Mouse (Mus musculus): ENCODE results near the gene Cpsf4l. TPM values are rescaled to one million over a fixed set of nuclear protein-coding genes. Genes with fewer than 3 reads are reported as not detected.

Gene Cpsf4l
- polyA plus RNA-seq, 2 experiments = 0.02 to 0.11 TPM

GRCm38 (mm10) chr11:113654105-113654504 lies 55.7 kb downstream of the Cpsf4l start:
- WGBS (ENCODE audit: insufficient replicate concordance) = 92% methylated on average over 15 of the region's 15 CpGs
- H3K27ac ChIP-seq = no peak overlapping the region
- no peaks in the 10 kb centered on the region for H3K27me3 ChIP-seq (ENCODE audit: control insufficient read depth, insufficient read depth, low read length)
- DNase-seq (ENCODE audit: low read depth in 3 of 3, low spot score in 3 of 3) (no peak), ATAC-seq (ENCODE audit: insufficient read depth) (no peak)
- no peak overlapping the region for H3K9ac ChIP-seq (replicated peaks)
- peaks cover 16% of the 10 kb centered on the region in 2 experiments for H3K4me1 ChIP-seq (replicated peaks; ENCODE audit: control insufficient read depth in 2 of 2, insufficient read depth in 2 of 2, low read length in 1 of 2)
- H3K4me2 ChIP-seq (ENCODE audit: low read depth) = no peak overlapping the region
- no peak overlapping the region for H3K4me3 ChIP-seq (ENCODE audit: insufficient read depth in 1 of 2, low read depth in 2 of 2, low read length in 2 of 2)
- peaks cover 74% of the 10 kb centered on the region for H3K36me3 ChIP-seq (replicated peaks; ENCODE audit: control insufficient read depth, insufficient read depth, low read depth)
- H3K9me3 ChIP-seq (ENCODE audit: control insufficient read depth, low read length) = no peaks in the 10 kb centered on the region
- no peak for TF ChIP-seq CTCF (IDR thresholded peaks at IDR 0.05; ENCODE audit: low read depth)
- no peak for TF ChIP-seq EP300 (IDR thresholded peaks at IDR 0.05; ENCODE audit: low read depth)

GRCm38 (mm10) chr11:113652516-113652915 lies 57.3 kb downstream of the Cpsf4l start:
- H3K9me3 ChIP-seq (ENCODE audit: control insufficient read depth, low read length) = no peaks in the 10 kb centered on the region
- H3K36me3 ChIP-seq (replicated peaks; ENCODE audit: control insufficient read depth, insufficient read depth, low read depth) = peaks cover 59% of the 10 kb centered on the region
- TF ChIP-seq EP300 (IDR thresholded peaks at IDR 0.05; ENCODE audit: low read depth) (no peak), CTCF (IDR thresholded peaks at IDR 0.05; ENCODE audit: low read depth) (no peak)
- H3K4me2 ChIP-seq (ENCODE audit: low read depth) = no peak overlapping the region
- H3K27ac ChIP-seq = no peak overlapping the region
- WGBS (ENCODE audit: insufficient replicate concordance) = 88% methylated on average over 6 of the region's 6 CpGs
- peaks cover 24 to 27% of the 10 kb centered on the region in 2 experiments for H3K4me1 ChIP-seq (replicated peaks; ENCODE audit: control insufficient read depth in 2 of 2, insufficient read depth in 2 of 2, low read length in 1 of 2)
- no peak overlapping the region for H3K9ac ChIP-seq (replicated peaks)
- H3K27me3 ChIP-seq (ENCODE audit: control insufficient read depth, insufficient read depth, low read length) = no peaks in the 10 kb centered on the region
- H3K4me3 ChIP-seq (ENCODE audit: insufficient read depth in 1 of 2, low read depth in 2 of 2, low read length in 2 of 2) = no peak overlapping the region
- ATAC-seq (ENCODE audit: insufficient read depth) (no peak), DNase-seq (ENCODE audit: low read depth in 3 of 3, low spot score in 3 of 3) (no peak)

GRCm38 (mm10) chr11:113651907-113652273 lies 57.9 kb downstream of the Cpsf4l start:
- H3K27me3 ChIP-seq (ENCODE audit: control insufficient read depth, insufficient read depth, low read length) = no peaks in the 10 kb centered on the region
- no peaks in the 10 kb centered on the region for H3K9me3 ChIP-seq (ENCODE audit: control insufficient read depth, low read length)
- ATAC-seq (ENCODE audit: insufficient read depth) = no peak
- no peak for DNase-seq (ENCODE audit: low read depth in 3 of 3, low spot score in 3 of 3)
- TF ChIP-seq EP300 (IDR thresholded peaks at IDR 0.05; ENCODE audit: low read depth) (no peak), CTCF (IDR thresholded peaks at IDR 0.05; ENCODE audit: low read depth) (peak; percentile 63)
- peak overlapping the region; percentile 80 for H3K27ac ChIP-seq
- peaks cover 52% of the 10 kb centered on the region for H3K36me3 ChIP-seq (replicated peaks; ENCODE audit: control insufficient read depth, insufficient read depth, low read depth)
- no peak overlapping the region for H3K4me3 ChIP-seq (ENCODE audit: insufficient read depth in 1 of 2, low read depth in 2 of 2, low read length in 2 of 2)
- H3K4me2 ChIP-seq (ENCODE audit: low read depth) = peak overlapping the region; percentile 15; the same call in 1 of the 2 replicates
- 62% methylated on average over 8 of the region's 8 CpGs for WGBS (ENCODE audit: insufficient replicate concordance)
- H3K4me1 ChIP-seq (replicated peaks; ENCODE audit: control insufficient read depth in 2 of 2, insufficient read depth in 2 of 2, low read length in 1 of 2) = peaks cover 24 to 27% of the 10 kb centered on the region in 2 experiments
- no peak overlapping the region for H3K9ac ChIP-seq (replicated peaks)

- Histone ChIP-seq H3K27ac (peak overlapping the region; percentile 84), H3K36me3 (replicated peaks; ENCODE audit: control insufficient read depth, insufficient read depth, low read depth) (peaks cover 47% of the 10 kb centered on the region), H3K4me1 (replicated peaks; ENCODE audit: control insufficient read depth in 2 of 2, insufficient read depth in 2 of 2, low read length in 1 of 2) (peaks cover 24 to 27% of the 10 kb centered on the region in 2 experiments), H3K4me2 (ENCODE audit: low read depth) (peak overlapping the region; percentile 95), H3K27me3 (ENCODE audit: control insufficient read depth, insufficient read depth, low read length) (no peaks in the 10 kb centered on the region), H3K9me3 (ENCODE audit: control insufficient read depth, low read length) (no peaks in the 10 kb centered on the region), H3K9ac (replicated peaks) (peak overlapping the region; percentile 51; the same call in 1 of the 2 replicates), H3K4me3 (ENCODE audit: insufficient read depth in 1 of 2, low read depth in 2 of 2, low read length in 2 of 2) (peak overlapping the region; percentile 43 to 100)
- TF ChIP-seq EP300 (IDR thresholded peaks at IDR 0.05; ENCODE audit: low read depth) (peak; percentile 59; the same call in 1 of the 2 replicates), CTCF (IDR thresholded peaks at IDR 0.05; ENCODE audit: low read depth) (no peak)
- 56% methylated on average over 22 of the region's 22 CpGs for WGBS (ENCODE audit: insufficient replicate concordance)
- ATAC-seq (ENCODE audit: insufficient read depth) (peak; percentile 48), DNase-seq (ENCODE audit: low read depth in 3 of 3, low spot score in 3 of 3) (peak; percentile 52 to 58 (median 58))
These were observed 58.5 kb downstream of the Cpsf4l start for GRCm38 (mm10) chr11:113651206-113651906.

GRCm38 (mm10) chr11:113649353-113650210 lies 60.2 kb downstream of the Cpsf4l start, which contains the start of gene Slc39a11:
Slc39a11 (minus strand) TSS chr11:113650079.
- peak; percentile 45 to 51 (median 49) for DNase-seq (ENCODE audit: low read depth in 3 of 3, low spot score in 3 of 3)
- Histone ChIP-seq H3K9ac (replicated peaks) (peak within 1 kb of the TSS; percentile 86), H3K9me3 (ENCODE audit: control insufficient read depth, low read length) (no peaks in the 10 kb centered on the region), H3K4me1 (replicated peaks; ENCODE audit: control insufficient read depth in 2 of 2, insufficient read depth in 2 of 2, low read length in 1 of 2) (peaks cover 24 to 27% of the 10 kb centered on the region in 2 experiments), H3K27ac (peak within 1 kb of the TSS; percentile 84), H3K36me3 (replicated peaks; ENCODE audit: control insufficient read depth, insufficient read depth, low read depth) (peaks cover 30% of the 10 kb centered on the region), H3K27me3 (ENCODE audit: control insufficient read depth, insufficient read depth, low read length) (no peaks in the 10 kb centered on the region), H3K4me2 (ENCODE audit: low read depth) (peak within 1 kb of the TSS; percentile 95), H3K4me3 (ENCODE audit: insufficient read depth in 1 of 2, low read depth in 2 of 2, low read length in 2 of 2) (peak within 1 kb of the TSS; percentile 99 to 100)
- 0% methylated on average over 84 of the region's 91 CpGs for WGBS (ENCODE audit: insufficient replicate concordance)
- TF ChIP-seq CTCF (IDR thresholded peaks at IDR 0.05; ENCODE audit: low read depth) (0 out of 2 replicates have a peak, but pooled peaks have one; percentile 3), EP300 (IDR thresholded peaks at IDR 0.05; ENCODE audit: low read depth) (no peak)
- peak; percentile 78 for ATAC-seq (ENCODE audit: insufficient read depth)
